Mouse (Mus musculus): ENCODE measurements around the gene Rasgef1b. TPM values are rescaled to one million over a fixed set of nuclear protein-coding genes. Genes with fewer than 3 reads are reported as not detected.

The Rasgef1b gene
- polyA plus RNA-seq, 1 experiment from 2014 or later = 59.7 TPM

DNA sequence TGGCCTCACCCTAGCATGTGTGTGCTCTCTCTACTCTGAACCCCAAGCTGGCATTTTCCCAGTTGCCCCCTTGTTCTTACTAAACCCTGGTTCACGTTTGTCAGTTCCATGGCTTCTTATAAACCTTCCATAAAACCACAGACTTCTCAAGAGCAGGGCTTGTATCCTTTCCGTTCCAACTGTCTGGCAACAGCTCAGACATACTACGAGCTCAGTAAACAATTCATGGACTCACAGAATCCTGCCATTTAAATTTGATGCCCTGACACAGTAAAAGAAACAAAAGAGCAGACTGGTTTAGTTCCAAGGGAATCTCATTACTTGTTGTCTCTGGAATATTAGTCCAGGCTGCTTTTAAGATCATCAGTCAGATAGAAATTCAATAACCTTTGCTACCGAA is 277.9 kb downstream of the Rasgef1b start:
- Histone ChIP-seq H3K36me3 (ENCODE audit: control insufficient read depth, insufficient read depth, low read length) (no peaks in the 10 kb centered on the region), H3K27me3 (ENCODE audit: control insufficient read depth, insufficient read depth, low read depth, low read length) (no peaks in the 10 kb centered on the region), H3K9ac (ENCODE audit: low read depth, low read length) (no peak overlapping the region), H3K4me3 (ENCODE audit: low read depth, low read length) (no peak overlapping the region), H3K4me1 (ENCODE audit: control insufficient read depth, insufficient read depth, low read length) (peaks cover 27% of the 10 kb centered on the region), H3K4me2 (ENCODE audit: low read length) (no peak overlapping the region), H3K9me3 (replicated peaks; ENCODE audit: control insufficient read depth, low read length, poor library complexity, severe bottlenecking) (no peaks in the 10 kb centered on the region), H3K27ac (ENCODE audit: low read length) (peak overlapping the region; percentile 70)
- WGBS = 56% methylated on average over 4 of the region's 4 CpGs
- no peak for ATAC-seq

DNA sequence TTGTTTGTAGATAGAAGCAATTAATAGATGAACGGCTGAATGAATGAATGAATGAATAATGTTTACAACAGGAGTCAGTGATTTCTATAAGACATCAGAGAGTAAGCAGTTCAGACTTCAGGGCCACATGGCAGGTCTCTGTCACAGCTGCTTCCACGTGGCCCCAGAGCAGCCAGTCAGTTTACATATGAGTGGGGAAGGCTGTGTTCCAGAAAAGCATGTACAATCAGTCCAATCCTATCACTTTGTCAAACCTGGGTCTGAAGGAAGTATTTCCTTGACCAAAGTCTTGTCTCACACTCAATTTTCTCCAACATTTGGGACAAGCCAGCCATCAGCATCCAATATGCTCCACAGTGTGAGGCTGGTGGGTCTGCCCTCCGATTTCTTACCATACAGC is 278.4 kb downstream of the Rasgef1b start:
- H3K4me1 ChIP-seq (ENCODE audit: control insufficient read depth, insufficient read depth, low read length) = peaks cover 27% of the 10 kb centered on the region
- H3K9me3 ChIP-seq (replicated peaks; ENCODE audit: control insufficient read depth, low read length, poor library complexity, severe bottlenecking) = no peaks in the 10 kb centered on the region
- H3K27me3 ChIP-seq (ENCODE audit: control insufficient read depth, insufficient read depth, low read depth, low read length) = no peaks in the 10 kb centered on the region
- H3K36me3 ChIP-seq (ENCODE audit: control insufficient read depth, insufficient read depth, low read length) = no peaks in the 10 kb centered on the region
- H3K4me2 ChIP-seq (ENCODE audit: low read length) = no peak overlapping the region
- whole genome bisulfite sequencing = 76% methylated on average over 3 of the region's 3 CpGs
- H3K27ac ChIP-seq (ENCODE audit: low read length) = no peak overlapping the region
- ATAC-seq = no peak
- no peak overlapping the region for H3K4me3 ChIP-seq (ENCODE audit: low read depth, low read length)
- H3K9ac ChIP-seq (ENCODE audit: low read depth, low read length) = no peak overlapping the region

DNA sequence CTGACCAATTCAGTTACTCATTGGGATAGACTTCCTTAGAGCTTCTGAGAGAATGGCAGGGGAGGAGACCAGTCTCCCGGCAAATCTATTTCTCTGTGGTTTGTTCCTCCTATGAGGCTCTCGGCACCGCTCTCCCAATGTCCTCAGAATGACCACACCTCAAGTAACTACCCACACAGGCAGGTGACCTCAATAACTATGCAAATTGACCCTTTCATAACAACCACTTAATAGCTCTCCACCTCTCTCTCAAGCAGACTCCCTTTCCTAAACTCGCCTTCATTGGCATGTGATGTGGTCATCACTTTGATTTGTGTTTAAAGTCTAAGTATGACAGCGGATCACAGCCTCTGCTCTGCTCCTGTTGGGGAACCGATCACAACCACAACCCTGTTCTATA is 281.4 kb downstream of the Rasgef1b start:
- Histone ChIP-seq H3K9me3 (replicated peaks; ENCODE audit: control insufficient read depth, low read length, poor library complexity, severe bottlenecking) (no peaks in the 10 kb centered on the region), H3K4me1 (ENCODE audit: control insufficient read depth, insufficient read depth, low read length) (peaks cover 18% of the 10 kb centered on the region), H3K9ac (ENCODE audit: low read depth, low read length) (no peak overlapping the region), H3K4me2 (ENCODE audit: low read length) (no peak overlapping the region), H3K36me3 (ENCODE audit: control insufficient read depth, insufficient read depth, low read length) (no peaks in the 10 kb centered on the region), H3K27ac (ENCODE audit: low read length) (no peak overlapping the region), H3K4me3 (ENCODE audit: low read depth, low read length) (no peak overlapping the region), H3K27me3 (ENCODE audit: control insufficient read depth, insufficient read depth, low read depth, low read length) (no peaks in the 10 kb centered on the region)
- no peak for ATAC-seq
- 96% methylated on average over 6 of the region's 6 CpGs for WGBS

DNA sequence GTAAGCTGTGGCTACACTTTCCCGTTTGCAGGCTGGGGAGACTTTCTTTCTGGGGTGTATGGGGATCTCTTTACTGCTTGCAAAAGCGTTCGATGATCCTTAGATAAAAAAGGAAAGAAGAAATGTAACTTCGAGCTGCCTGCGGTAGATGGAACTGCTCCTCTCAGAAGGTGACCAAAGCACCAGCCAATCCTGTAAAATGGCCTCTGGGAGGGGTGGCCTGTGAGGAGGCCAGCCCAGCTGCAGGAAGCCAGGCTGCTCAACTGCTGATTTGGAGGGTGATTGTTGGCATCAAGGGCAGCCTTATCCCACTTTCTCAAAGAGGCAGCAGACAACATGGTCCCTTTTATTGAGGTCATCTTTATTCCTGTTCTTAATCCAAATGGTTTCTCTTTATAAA is 283.6 kb downstream of the Rasgef1b start:
- no peak for ATAC-seq
- Histone ChIP-seq H3K27ac (ENCODE audit: low read length) (no peak overlapping the region), H3K4me2 (ENCODE audit: low read length) (no peak overlapping the region), H3K9me3 (replicated peaks; ENCODE audit: control insufficient read depth, low read length, poor library complexity, severe bottlenecking) (no peaks in the 10 kb centered on the region), H3K36me3 (ENCODE audit: control insufficient read depth, insufficient read depth, low read length) (no peaks in the 10 kb centered on the region), H3K27me3 (ENCODE audit: control insufficient read depth, insufficient read depth, low read depth, low read length) (no peaks in the 10 kb centered on the region), H3K4me3 (ENCODE audit: low read depth, low read length) (no peak overlapping the region), H3K4me1 (ENCODE audit: control insufficient read depth, insufficient read depth, low read length) (peaks cover 6% of the 10 kb centered on the region; the same call in 1 of the 2 replicates), H3K9ac (ENCODE audit: low read depth, low read length) (no peak overlapping the region)
- WGBS = 77% methylated on average over 5 of the region's 5 CpGs

DNA sequence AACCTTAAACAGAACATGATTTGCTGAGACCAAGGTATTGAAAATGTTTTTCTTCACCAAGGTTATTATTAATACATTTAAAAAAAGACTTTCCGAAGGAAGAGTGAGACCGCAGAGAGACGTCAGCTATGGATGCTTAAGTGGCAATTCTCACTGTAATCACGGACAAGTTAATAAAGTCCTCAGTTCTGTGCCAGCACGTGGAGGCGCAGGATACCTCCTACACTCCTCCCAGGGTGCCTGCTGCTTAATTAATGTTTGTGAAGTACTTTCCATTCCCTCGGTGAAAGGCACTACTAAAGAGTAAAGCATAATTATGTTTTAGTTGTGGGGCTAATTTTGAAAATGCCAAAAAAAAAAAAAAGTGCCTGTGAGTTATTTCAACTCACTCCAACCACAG is 284.1 kb downstream of the Rasgef1b start:
- Histone ChIP-seq H3K36me3 (ENCODE audit: control insufficient read depth, insufficient read depth, low read length) (no peaks in the 10 kb centered on the region), H3K27ac (ENCODE audit: low read length) (no peak overlapping the region), H3K4me1 (ENCODE audit: control insufficient read depth, insufficient read depth, low read length) (peaks cover 6% of the 10 kb centered on the region; the same call in 1 of the 2 replicates), H3K9me3 (replicated peaks; ENCODE audit: control insufficient read depth, low read length, poor library complexity, severe bottlenecking) (no peaks in the 10 kb centered on the region), H3K9ac (ENCODE audit: low read depth, low read length) (no peak overlapping the region), H3K4me2 (ENCODE audit: low read length) (no peak overlapping the region), H3K4me3 (ENCODE audit: low read depth, low read length) (no peak overlapping the region), H3K27me3 (ENCODE audit: control insufficient read depth, insufficient read depth, low read depth, low read length) (no peaks in the 10 kb centered on the region)
- 47% methylated on average over 7 of the region's 7 CpGs for WGBS
- no peak for ATAC-seq

DNA sequence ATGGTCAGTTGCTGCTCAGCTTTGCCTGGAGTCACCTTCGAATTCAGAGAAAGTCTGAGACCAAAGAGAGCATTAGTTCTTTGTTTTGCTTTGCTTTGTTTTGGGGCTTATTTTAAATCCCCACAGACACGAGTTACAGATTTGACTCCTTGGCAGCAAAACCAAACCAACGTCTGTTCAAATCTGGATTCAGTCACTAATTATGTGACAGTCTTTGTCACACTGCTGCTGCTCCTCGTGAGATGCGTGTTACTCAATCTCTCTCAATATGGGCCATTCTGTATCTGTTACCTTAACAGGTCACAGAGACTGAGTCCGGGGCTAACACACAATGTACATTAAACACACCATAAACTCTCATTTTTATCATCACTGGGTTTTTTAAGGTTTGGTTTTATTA is 288.8 kb downstream of the Rasgef1b start:
- Histone ChIP-seq H3K9ac (ENCODE audit: low read depth, low read length) (no peak overlapping the region), H3K9me3 (replicated peaks; ENCODE audit: control insufficient read depth, low read length, poor library complexity, severe bottlenecking) (no peaks in the 10 kb centered on the region), H3K27ac (ENCODE audit: low read length) (no peak overlapping the region), H3K4me2 (ENCODE audit: low read length) (no peak overlapping the region), H3K27me3 (ENCODE audit: control insufficient read depth, insufficient read depth, low read depth, low read length) (no peaks in the 10 kb centered on the region), H3K4me3 (ENCODE audit: low read depth, low read length) (no peak overlapping the region), H3K4me1 (ENCODE audit: control insufficient read depth, insufficient read depth, low read length) (peaks cover 4% of the 10 kb centered on the region; the same call in 1 of the 2 replicates), H3K36me3 (ENCODE audit: control insufficient read depth, insufficient read depth, low read length) (no peaks in the 10 kb centered on the region)
- WGBS = 42% methylated on average over 6 of the region's 6 CpGs
- ATAC-seq = no peak

DNA sequence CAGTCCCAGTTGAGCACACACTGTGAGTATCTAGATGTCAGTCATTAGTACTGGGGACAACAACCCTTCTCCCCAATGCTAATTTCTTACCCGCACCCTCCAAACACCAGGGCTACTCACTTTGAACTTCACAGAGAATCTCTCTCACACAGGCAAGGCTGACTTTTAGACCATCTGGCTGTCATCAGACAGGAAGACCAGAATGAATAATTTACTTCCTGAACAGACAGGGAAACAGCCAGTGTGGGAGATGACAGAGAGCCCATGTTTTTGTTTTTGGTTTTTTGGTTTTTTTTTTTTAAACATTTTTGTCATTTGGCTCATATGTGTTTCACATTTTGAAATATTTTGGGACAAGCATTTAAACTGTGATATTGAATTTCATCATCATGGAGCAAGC is 290.3 kb downstream of the Rasgef1b start:
- WGBS = 57% methylated on average over 1 of the region's 1 CpGs
- H3K4me2 ChIP-seq (ENCODE audit: low read length) = no peak overlapping the region
- no peaks in the 10 kb centered on the region for H3K36me3 ChIP-seq (ENCODE audit: control insufficient read depth, insufficient read depth, low read length)
- no peak overlapping the region for H3K27ac ChIP-seq (ENCODE audit: low read length)
- peaks cover 4% of the 10 kb centered on the region; the same call in 1 of the 2 replicates for H3K4me1 ChIP-seq (ENCODE audit: control insufficient read depth, insufficient read depth, low read length)
- no peaks in the 10 kb centered on the region for H3K27me3 ChIP-seq (ENCODE audit: control insufficient read depth, insufficient read depth, low read depth, low read length)
- no peak overlapping the region for H3K4me3 ChIP-seq (ENCODE audit: low read depth, low read length)
- no peaks in the 10 kb centered on the region for H3K9me3 ChIP-seq (replicated peaks; ENCODE audit: control insufficient read depth, low read length, poor library complexity, severe bottlenecking)
- no peak overlapping the region for H3K9ac ChIP-seq (ENCODE audit: low read depth, low read length)
- no peak for ATAC-seq

DNA sequence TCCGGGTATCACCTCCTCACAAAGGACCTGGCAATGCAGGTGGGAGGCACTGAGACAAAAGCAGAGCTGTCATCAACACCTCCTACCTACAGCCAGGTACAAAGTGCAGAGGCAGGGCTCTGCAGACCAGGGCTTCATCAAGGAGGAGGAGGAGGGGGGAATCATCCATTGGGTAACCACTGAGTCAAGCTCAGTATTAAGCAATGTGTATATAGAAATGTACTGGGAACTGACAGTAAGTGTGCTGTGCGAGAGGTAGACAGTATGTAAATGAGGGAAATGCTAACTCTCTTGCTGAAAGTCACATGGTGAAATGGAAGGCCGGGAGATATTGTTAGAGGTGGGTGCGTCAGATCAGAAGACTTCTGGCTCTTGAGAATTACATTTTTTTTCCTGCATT is 294.6 kb downstream of the Rasgef1b start:
- H3K27ac ChIP-seq (ENCODE audit: low read length) = no peak overlapping the region
- H3K4me3 ChIP-seq (ENCODE audit: low read depth, low read length) = no peak overlapping the region
- 82% methylated on average over 4 of the region's 4 CpGs for WGBS
- ATAC-seq = no peak
- H3K36me3 ChIP-seq (ENCODE audit: control insufficient read depth, insufficient read depth, low read length) = no peaks in the 10 kb centered on the region
- H3K4me1 ChIP-seq (ENCODE audit: control insufficient read depth, insufficient read depth, low read length) = no peaks in the 10 kb centered on the region
- no peaks in the 10 kb centered on the region for H3K9me3 ChIP-seq (replicated peaks; ENCODE audit: control insufficient read depth, low read length, poor library complexity, severe bottlenecking)
- H3K27me3 ChIP-seq (ENCODE audit: control insufficient read depth, insufficient read depth, low read depth, low read length) = no peaks in the 10 kb centered on the region
- H3K9ac ChIP-seq (ENCODE audit: low read depth, low read length) = no peak overlapping the region
- H3K4me2 ChIP-seq (ENCODE audit: low read length) = no peak overlapping the region

DNA sequence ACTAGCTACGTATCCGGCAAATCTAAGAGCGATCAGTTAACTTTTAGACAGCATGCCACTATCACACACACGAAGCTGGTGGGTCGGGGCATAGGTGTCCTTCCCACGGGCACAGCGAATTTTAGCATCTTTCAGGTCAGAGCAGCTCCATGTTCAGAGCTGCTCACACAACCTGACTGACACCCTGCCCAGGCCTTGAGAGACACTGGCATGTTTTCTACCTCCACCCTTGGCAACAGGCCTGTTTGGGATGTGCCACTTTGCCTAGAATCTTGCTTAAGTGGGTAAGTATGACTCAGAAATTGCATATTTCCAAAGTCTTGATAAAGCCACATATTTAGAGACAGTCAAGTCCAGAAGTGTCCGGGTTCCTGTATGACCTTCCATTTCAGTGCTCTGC is 296.4 kb downstream of the Rasgef1b start:
- Histone ChIP-seq H3K27me3 (ENCODE audit: control insufficient read depth, insufficient read depth, low read depth, low read length) (no peaks in the 10 kb centered on the region), H3K9me3 (replicated peaks; ENCODE audit: control insufficient read depth, low read length, poor library complexity, severe bottlenecking) (no peaks in the 10 kb centered on the region), H3K4me1 (ENCODE audit: control insufficient read depth, insufficient read depth, low read length) (no peaks in the 10 kb centered on the region; the same call in 1 of the 2 replicates), H3K4me2 (ENCODE audit: low read length) (no peak overlapping the region), H3K27ac (ENCODE audit: low read length) (no peak overlapping the region), H3K36me3 (ENCODE audit: control insufficient read depth, insufficient read depth, low read length) (no peaks in the 10 kb centered on the region), H3K4me3 (ENCODE audit: low read depth, low read length) (no peak overlapping the region), H3K9ac (ENCODE audit: low read depth, low read length) (no peak overlapping the region)
- 94% methylated on average over 8 of the region's 8 CpGs for WGBS
- ATAC-seq = no peak

DNA sequence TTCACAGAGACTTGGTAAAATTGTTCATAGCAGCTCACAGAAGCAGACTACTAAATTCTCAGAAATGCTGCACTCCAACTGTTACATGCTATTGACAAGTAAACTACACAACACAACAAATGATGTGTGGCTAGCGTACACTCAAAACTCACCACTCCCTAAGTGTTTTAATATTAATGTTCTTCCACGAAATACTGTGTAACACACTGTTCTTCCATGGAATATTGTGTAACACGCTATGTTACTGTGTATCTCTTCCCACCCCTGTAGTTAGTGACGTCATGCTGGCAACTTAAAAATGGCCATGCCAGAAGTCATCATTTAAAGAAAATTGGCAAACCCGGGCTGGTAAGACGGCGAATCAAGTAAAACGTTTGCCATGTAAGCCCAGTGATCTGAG is 299.6 kb downstream of the Rasgef1b start:
- no peak overlapping the region for H3K27ac ChIP-seq (ENCODE audit: low read length)
- H3K4me2 ChIP-seq (ENCODE audit: low read length) = no peak overlapping the region
- no peak overlapping the region for H3K9ac ChIP-seq (ENCODE audit: low read depth, low read length)
- no peaks in the 10 kb centered on the region for H3K9me3 ChIP-seq (replicated peaks; ENCODE audit: control insufficient read depth, low read length, poor library complexity, severe bottlenecking)
- no peaks in the 10 kb centered on the region; the same call in 1 of the 2 replicates for H3K4me1 ChIP-seq (ENCODE audit: control insufficient read depth, insufficient read depth, low read length)
- no peaks in the 10 kb centered on the region for H3K27me3 ChIP-seq (ENCODE audit: control insufficient read depth, insufficient read depth, low read depth, low read length)
- H3K36me3 ChIP-seq (ENCODE audit: control insufficient read depth, insufficient read depth, low read length) = no peaks in the 10 kb centered on the region
- no peak overlapping the region for H3K4me3 ChIP-seq (ENCODE audit: low read depth, low read length)
- no peak for ATAC-seq
- WGBS = 89% methylated on average over 8 of the region's 8 CpGs

Data from midbrain, embryonic 16.5 days (tissue).